Mouse (Mus musculus) right cerebral cortex, postnatal 4 days (tissue): Measurements from ENCODE around the gene Fkbp6.

Experiments used
- DNase-seq: peaks from one replicate; pipeline ENCODE4 v3.0.0-alpha.2; 2022

Gene Fkbp6

GRCm38 (mm10) chr5:135351606-135352005 lies 1.8 kb upstream of the Fkbp6 start:
- no peak for DNase-seq

- no peak for DNase-seq
These were observed 2.3 kb downstream of the Fkbp6 start for GRCm38 (mm10) chr5:135347511-135348011.

GRCm38 (mm10) chr5:135346430-135346829 lies 3.4 kb downstream of the Fkbp6 start:
- DNase-seq, result no peak

GRCm38 (mm10) chr5:135345989-135346388 lies 3.9 kb downstream of the Fkbp6 start:
- no peak for DNase-seq

GRCm38 (mm10) chr5:135337575-135337974 lies 12.3 kb downstream of the Fkbp6 start:
- no peak for DNase-seq

- no peak for DNase-seq
These were observed 18.7 kb downstream of the Fkbp6 start for GRCm38 (mm10) chr5:135331161-135331560.

GRCm38 (mm10) chr5:135330201-135330600 lies 19.6 kb downstream of the Fkbp6 start:
- no peak for DNase-seq

GRCm38 (mm10) chr5:135329471-135329870 lies 20.4 kb downstream of the Fkbp6 start:
- no peak for DNase-seq

GRCm38 (mm10) chr5:135326121-135326659 lies 23.7 kb downstream of the Fkbp6 start:
- DNase-seq, result no peak

GRCm38 (mm10) chr5:135322197-135322596 lies 27.6 kb downstream of the Fkbp6 start:
- no peak for DNase-seq

GRCm38 (mm10) chr5:135319856-135320255 lies 30.0 kb downstream of the Fkbp6 start:
- no peak for DNase-seq

GRCm38 (mm10) chr5:135316177-135316576 lies 33.7 kb downstream of the Fkbp6 start:
- DNase-seq, result no peak

GRCm38 (mm10) chr5:135306321-135306965 lies 43.4 kb downstream of the Fkbp6 start:
- DNase-seq, result no peak

- DNase-seq, result no peak
These were observed 47.4 kb downstream of the Fkbp6 start for GRCm38 (mm10) chr5:135302454-135302853.

GRCm38 (mm10) chr5:135301916-135302315 lies 47.9 kb downstream of the Fkbp6 start:
- no peak for DNase-seq

- DNase-seq, result no peak
These were observed 57.8 kb downstream of the Fkbp6 start for GRCm38 (mm10) chr5:135292001-135292400.

- DNase-seq, result no peak
These were observed 58.7 kb downstream of the Fkbp6 start for GRCm38 (mm10) chr5:135291193-135291592.

- no peak for DNase-seq
These were observed 59.1 kb downstream of the Fkbp6 start for GRCm38 (mm10) chr5:135290703-135291102.

GRCm38 (mm10) chr5:135286926-135287325 lies 62.9 kb downstream of the Fkbp6 start:
- DNase-seq, result no peak

GRCm38 (mm10) chr5:135286185-135286584 lies 63.7 kb downstream of the Fkbp6 start:
- peak; percentile 81 for DNase-seq

GRCm38 (mm10) chr5:135285211-135285610 lies 64.6 kb downstream of the Fkbp6 start:
- no peak for DNase-seq

- DNase-seq, result no peak
These were observed 69.6 kb downstream of the Fkbp6 start for GRCm38 (mm10) chr5:135280226-135280625.

GRCm38 (mm10) chr5:135276597-135276996 lies 73.2 kb downstream of the Fkbp6 start:
- DNase-seq, result no peak

GRCm38 (mm10) chr5:135274663-135275396 lies 75.0 kb downstream of the Fkbp6 start:
- DNase-seq, result no peak
